Mouse (Mus musculus): ENCODE measurements around the gene Zfp553. TPM values are rescaled to one million over a fixed set of nuclear protein-coding genes. Genes with fewer than 3 reads are reported as not detected.
A peak's percentile ranks its signal among the peaks of the same experiment; 100 is the strongest.

Zfp553 gene
- polyA plus RNA-seq, 1 experiment from 2014 or later: 68.9 TPM

DNA sequence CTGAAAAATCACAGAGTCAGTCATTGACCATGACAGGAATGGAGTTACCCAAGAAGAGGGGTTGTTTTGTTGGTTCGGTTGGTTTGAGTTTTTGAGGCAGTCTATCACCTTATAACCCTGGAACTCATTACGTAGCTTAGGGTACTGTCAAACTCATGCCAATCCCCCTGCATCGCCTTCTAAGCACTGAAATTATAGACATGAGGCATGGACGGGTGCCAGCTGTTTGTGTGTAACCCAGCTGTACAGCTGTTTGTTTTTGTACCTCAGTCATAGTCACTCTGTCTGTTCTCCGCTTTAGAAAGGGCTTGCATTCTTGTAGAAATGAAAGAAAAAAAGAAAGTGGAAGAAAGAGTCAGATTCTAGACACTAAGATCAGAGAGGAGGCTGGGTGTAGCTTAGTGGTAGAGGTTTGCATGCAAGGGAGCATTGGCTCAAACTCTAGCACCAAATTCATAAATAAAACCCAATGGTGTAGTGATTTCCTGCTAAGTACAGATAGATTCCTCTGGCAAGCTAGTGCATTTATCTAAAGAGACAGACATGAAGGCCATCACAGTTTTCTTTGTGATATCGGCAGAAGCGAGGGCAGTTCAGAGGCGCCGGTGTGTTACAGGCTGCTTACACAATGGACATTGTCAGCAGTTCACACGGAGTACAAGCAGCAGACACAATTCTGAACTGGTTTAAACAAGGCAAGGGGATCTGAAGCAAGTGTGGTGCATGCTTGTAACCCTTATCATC lies 29.5 kb downstream of the Zfp553 start:
- H3K4me1 ChIP-seq: peaks cover 24% of the 10 kb centered on the region
- no peak overlapping the region for H3K4me3 ChIP-seq
- WGBS: 83% methylated on average over 10 of the region's 10 CpGs
- no peaks in the 10 kb centered on the region for H3K27me3 ChIP-seq
- H3K27ac ChIP-seq: no peak overlapping the region
- no peaks in the 10 kb centered on the region for H3K9me3 ChIP-seq (replicated peaks)
- peaks cover 9% of the 10 kb centered on the region for H3K36me3 ChIP-seq (ENCODE audit: poor library complexity, severe bottlenecking)
- ATAC-seq: no peak
- no peak overlapping the region for H3K4me2 ChIP-seq
- H3K9ac ChIP-seq: no peak overlapping the region

DNA sequence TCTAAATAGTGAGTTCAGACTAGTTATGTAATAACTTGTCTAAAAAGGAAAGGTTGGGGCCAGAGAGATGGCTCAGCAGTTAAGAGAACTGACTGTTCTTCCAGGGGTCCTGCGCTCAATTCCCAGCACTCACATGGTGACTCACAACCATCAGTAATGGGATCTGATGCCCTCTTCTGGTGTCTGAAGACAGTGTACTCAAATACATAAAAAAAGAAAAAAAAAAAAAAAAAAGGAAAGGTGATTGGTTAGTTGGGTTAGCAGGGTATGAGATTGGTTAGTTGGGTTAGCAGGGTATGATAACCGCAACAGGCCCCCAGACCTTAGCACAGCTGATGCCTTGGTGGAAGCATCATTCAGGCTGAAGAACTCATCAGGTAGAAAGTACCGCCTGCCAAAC lies 30.7 kb downstream of the Zfp553 start:
- Histone ChIP-seq H3K9me3 (replicated peaks) (no peaks in the 10 kb centered on the region), H3K27ac (no peak overlapping the region), H3K36me3 (ENCODE audit: poor library complexity, severe bottlenecking) (peaks cover 3% of the 10 kb centered on the region; the same call in 1 of the 2 replicates), H3K4me1 (peaks cover 24% of the 10 kb centered on the region), H3K4me3 (no peak overlapping the region), H3K9ac (no peak overlapping the region), H3K27me3 (no peaks in the 10 kb centered on the region), H3K4me2 (no peak overlapping the region)
- 100% methylated on average over 3 of the region's 3 CpGs for WGBS
- no peak for ATAC-seq

- 0 out of 2 replicates have a peak, but pooled peaks cover 2% of the 10 kb centered on the region for H3K9me3 ChIP-seq (replicated peaks)
- 93% methylated on average over 2 of the region's 2 CpGs for WGBS
- peaks cover 33% of the 10 kb centered on the region for H3K36me3 ChIP-seq (ENCODE audit: poor library complexity, severe bottlenecking)
- no peak overlapping the region for H3K4me3 ChIP-seq
- ATAC-seq: no peak
- peaks cover 25% of the 10 kb centered on the region for H3K4me1 ChIP-seq
- no peak overlapping the region for H3K4me2 ChIP-seq
- H3K27ac ChIP-seq: no peak overlapping the region
- no peak overlapping the region for H3K9ac ChIP-seq
- H3K27me3 ChIP-seq: no peaks in the 10 kb centered on the region
Measured at GRCm38 (mm10) chr7:127270256-127270655, 37.4 kb downstream of the Zfp553 start.

- Histone ChIP-seq H3K9ac (no peak overlapping the region), H3K4me3 (no peak overlapping the region), H3K27me3 (no peaks in the 10 kb centered on the region), H3K9me3 (replicated peaks) (0 out of 2 replicates have a peak, but pooled peaks cover 2% of the 10 kb centered on the region), H3K27ac (no peak overlapping the region), H3K4me1 (peaks cover 25% of the 10 kb centered on the region), H3K36me3 (ENCODE audit: poor library complexity, severe bottlenecking) (peaks cover 33% of the 10 kb centered on the region), H3K4me2 (no peak overlapping the region)
- WGBS: 89% methylated on average over 5 of the region's 5 CpGs
- ATAC-seq: no peak
Measured at GRCm38 (mm10) chr7:127270666-127271065, 37.8 kb downstream of the Zfp553 start.

GRCm38 (mm10) chr7:127271093-127271492 lies 38.2 kb downstream of the Zfp553 start:
- WGBS: 98% methylated on average over 4 of the region's 4 CpGs
- H3K4me2 ChIP-seq: no peak overlapping the region
- no peak overlapping the region for H3K4me3 ChIP-seq
- H3K9me3 ChIP-seq (replicated peaks): 0 out of 2 replicates have a peak, but pooled peaks cover 2% of the 10 kb centered on the region
- ATAC-seq: no peak
- H3K4me1 ChIP-seq: peaks cover 25% of the 10 kb centered on the region
- H3K27ac ChIP-seq: no peak overlapping the region
- no peaks in the 10 kb centered on the region for H3K27me3 ChIP-seq
- no peak overlapping the region for H3K9ac ChIP-seq
- H3K36me3 ChIP-seq (ENCODE audit: poor library complexity, severe bottlenecking): peaks cover 33% of the 10 kb centered on the region

- Histone ChIP-seq H3K27ac (no peak overlapping the region), H3K9ac (no peak overlapping the region), H3K27me3 (no peaks in the 10 kb centered on the region), H3K4me3 (peak overlapping the region; percentile 89; the same call in 1 of the 2 replicates), H3K4me2 (peak overlapping the region; percentile 92), H3K36me3 (ENCODE audit: poor library complexity, severe bottlenecking) (peaks cover 33% of the 10 kb centered on the region), H3K4me1 (peaks cover 25% of the 10 kb centered on the region), H3K9me3 (replicated peaks) (0 out of 2 replicates have a peak, but pooled peaks cover 2% of the 10 kb centered on the region)
- no peak for ATAC-seq
- WGBS: 95% methylated on average over 15 of the region's 15 CpGs
Measured at GRCm38 (mm10) chr7:127272566-127272965, 39.7 kb downstream of the Zfp553 start.

- 19% methylated on average over 42 of the region's 50 CpGs for WGBS
- Histone ChIP-seq H3K27me3 (no peaks in the 10 kb centered on the region), H3K4me3 (peak overlapping the region; percentile 89), H3K9me3 (replicated peaks) (0 out of 2 replicates have a peak, but pooled peaks cover 2% of the 10 kb centered on the region), H3K4me2 (peak overlapping the region; percentile 92), H3K27ac (peak overlapping the region; percentile 70), H3K9ac (peak overlapping the region; percentile 93), H3K4me1 (peaks cover 25% of the 10 kb centered on the region), H3K36me3 (ENCODE audit: poor library complexity, severe bottlenecking) (peaks cover 32% of the 10 kb centered on the region)
- ATAC-seq: peak; percentile 71
Measured at GRCm38 (mm10) chr7:127273118-127273923, 40.5 kb downstream of the Zfp553 start.

DNA sequence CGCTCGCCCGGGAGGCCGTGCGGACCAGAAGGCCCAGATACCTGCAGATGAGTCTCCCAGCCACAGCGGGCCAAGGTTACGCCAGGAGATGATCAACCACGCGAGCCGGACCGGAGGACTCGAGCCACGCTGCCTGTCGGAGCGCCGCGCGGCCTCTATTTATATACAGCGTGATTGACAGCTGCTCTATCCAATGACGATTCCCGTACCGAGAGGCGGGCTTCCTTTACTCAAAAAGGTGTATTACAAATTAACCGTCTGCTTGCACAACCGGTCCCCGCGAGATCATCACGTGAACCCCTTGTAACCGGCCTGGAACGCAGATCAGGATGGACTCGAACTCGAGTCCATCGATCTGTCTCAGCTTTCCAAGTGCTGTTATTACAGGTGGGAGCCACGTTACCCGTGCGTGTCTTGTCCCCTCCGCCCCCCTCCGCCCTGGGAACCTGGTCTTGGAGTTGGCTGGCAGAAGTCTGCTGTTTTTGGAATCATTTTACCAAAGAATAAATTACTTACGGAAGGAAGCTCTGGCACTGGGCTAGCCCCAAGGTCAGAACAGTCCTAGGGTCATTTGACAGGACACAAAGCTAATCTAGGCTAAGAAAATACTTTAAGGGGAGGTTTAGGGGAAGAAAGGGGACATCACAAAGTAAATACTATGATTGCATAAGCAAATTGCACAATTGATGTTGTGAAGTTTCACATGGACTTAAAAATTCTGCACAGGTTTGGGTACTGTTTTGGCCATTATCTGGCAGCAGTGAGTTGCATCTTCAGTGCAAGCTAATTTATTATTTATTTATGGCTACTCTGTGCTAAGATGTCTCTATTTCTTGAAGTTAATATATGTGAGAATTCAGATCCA lies 41.3 kb downstream of the Zfp553 start, which contains the start of gene Sephs2:
Gene Sephs2 (minus strand): TSS at position 131 of the 865 bp plus-strand sequence.
- WGBS: 3% methylated on average over 39 of the region's 39 CpGs
- H3K27me3 ChIP-seq: no peaks in the 10 kb centered on the region
- H3K9ac ChIP-seq: peak within 1 kb of the TSS; percentile 93
- H3K4me1 ChIP-seq: peaks cover 25% of the 10 kb centered on the region
- no peaks in the 10 kb centered on the region for H3K9me3 ChIP-seq (replicated peaks)
- peak; percentile 96 for ATAC-seq
- peak within 1 kb of the TSS; percentile 92 for H3K4me2 ChIP-seq
- peak within 1 kb of the TSS; percentile 89 for H3K4me3 ChIP-seq
- peak within 1 kb of the TSS; percentile 70 for H3K27ac ChIP-seq
- peaks cover 25% of the 10 kb centered on the region for H3K36me3 ChIP-seq (ENCODE audit: poor library complexity, severe bottlenecking)

DNA sequence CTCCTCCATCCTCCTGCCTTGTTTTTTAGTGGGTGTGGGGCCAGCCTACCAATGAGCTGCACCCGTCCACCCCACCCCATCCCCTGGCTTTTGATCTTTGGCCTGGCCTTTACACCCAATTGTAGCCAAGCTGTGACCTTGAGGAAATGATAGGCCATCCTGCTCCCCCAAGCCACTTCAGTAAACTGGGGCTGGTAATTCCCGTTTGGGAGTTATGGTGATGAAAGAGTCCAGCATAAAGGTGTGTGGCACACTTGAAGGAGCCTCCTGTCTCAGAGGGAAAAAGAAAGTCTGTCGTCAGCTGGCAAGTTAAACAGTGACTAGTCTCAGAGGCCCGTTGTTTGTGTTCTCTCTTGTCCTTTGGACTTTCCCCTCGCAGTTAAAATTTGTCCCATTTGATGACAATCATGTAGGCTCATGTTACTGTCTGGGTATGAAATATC lies 43.7 kb downstream of the Zfp553 start:
- Histone ChIP-seq H3K4me1 (peaks cover 20% of the 10 kb centered on the region), H3K4me3 (no peak overlapping the region), H3K9me3 (replicated peaks) (no peaks in the 10 kb centered on the region), H3K9ac (no peak overlapping the region), H3K27me3 (no peaks in the 10 kb centered on the region), H3K4me2 (no peak overlapping the region), H3K27ac (no peak overlapping the region), H3K36me3 (ENCODE audit: poor library complexity, severe bottlenecking) (peaks cover 4% of the 10 kb centered on the region)
- 84% methylated on average over 5 of the region's 5 CpGs for WGBS
- ATAC-seq: no peak

DNA sequence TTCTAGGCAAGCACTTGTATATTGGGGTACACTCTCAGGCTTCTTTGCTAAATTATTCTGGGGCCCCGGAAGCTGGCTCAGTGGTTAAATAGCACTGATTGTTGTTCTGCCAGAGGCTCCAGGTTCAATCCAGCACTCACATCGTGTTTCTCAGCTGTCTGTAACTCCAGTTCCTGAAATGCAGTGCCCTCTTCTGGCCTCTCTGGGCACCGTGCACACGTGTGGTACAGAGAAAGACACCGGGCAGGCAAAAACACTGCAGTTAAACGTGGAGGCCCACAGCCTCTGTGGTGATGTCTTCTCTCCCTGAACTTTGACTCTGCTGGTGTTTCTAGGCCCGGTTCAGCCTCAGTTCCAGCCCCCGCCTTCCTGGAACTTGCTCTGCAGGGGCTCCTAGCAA lies 45.5 kb downstream of the Zfp553 start:
- Histone ChIP-seq H3K9me3 (replicated peaks) (no peaks in the 10 kb centered on the region), H3K4me2 (no peak overlapping the region), H3K36me3 (ENCODE audit: poor library complexity, severe bottlenecking) (no peaks in the 10 kb centered on the region), H3K4me3 (no peak overlapping the region), H3K9ac (no peak overlapping the region; the same call in 1 of the 2 replicates), H3K27ac (no peak overlapping the region), H3K4me1 (peaks cover 5% of the 10 kb centered on the region; the same call in 1 of the 2 replicates), H3K27me3 (no peaks in the 10 kb centered on the region)
- no peak for ATAC-seq
- WGBS: 18% methylated on average over 8 of the region's 8 CpGs

DNA sequence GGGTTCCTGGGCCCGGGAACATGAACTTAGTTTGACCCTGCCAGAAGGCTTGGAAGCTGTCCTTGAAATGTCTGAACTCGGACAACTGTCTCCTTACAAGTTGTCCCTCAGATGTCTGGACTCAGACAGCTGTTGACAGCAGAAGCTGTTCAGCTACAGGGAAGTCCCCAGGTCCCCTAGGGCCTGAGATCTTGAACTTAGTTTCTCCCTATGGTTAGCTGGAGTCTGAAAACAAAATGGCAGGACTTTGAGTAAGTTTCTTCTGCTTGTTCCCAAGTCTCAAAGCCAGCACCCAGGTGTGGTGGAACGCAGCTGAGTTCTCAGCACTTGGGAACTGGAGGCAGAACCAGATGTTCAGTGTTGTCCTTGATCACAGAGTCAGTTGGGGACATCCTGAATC lies 47.2 kb downstream of the Zfp553 start:
- Histone ChIP-seq H3K9me3 (replicated peaks) (no peaks in the 10 kb centered on the region), H3K4me2 (no peak overlapping the region), H3K27ac (no peak overlapping the region), H3K27me3 (no peaks in the 10 kb centered on the region), H3K9ac (no peak overlapping the region), H3K4me3 (no peak overlapping the region), H3K4me1 (no peaks in the 10 kb centered on the region), H3K36me3 (ENCODE audit: poor library complexity, severe bottlenecking) (no peaks in the 10 kb centered on the region)
- WGBS: 81% methylated on average over 3 of the region's 3 CpGs
- ATAC-seq: no peak
